In genomic region chr10:5600123-5600522, GRCm38 (mm10) we compare ENCODE assay signal across 7 mouse cellular contexts. TPM values are rescaled to one million over a fixed set of nuclear protein-coding genes. Genes with fewer than 3 reads are reported as not detected.
DNase-seq lines count a peak whose midpoint lies in the region; ATAC-seq and TF ChIP-seq lines count a peak whose summit lies in the region.

No protein-coding gene starts in this region.

- TF ChIP-seq CTCF in bone marrow, adult 2 months (IDR thresholded peaks at IDR 0.05; ENCODE audit: control insufficient read depth, insufficient read depth, low read length), result peak; percentile 8; the same call in 1 of the 2 replicates

- no peak overlapping the region for H3K4me3 ChIP-seq in bone marrow, adult 2 months (replicated peaks; ENCODE audit: control insufficient read depth, low read depth, low read length)
- no peak overlapping the region for H3K4me3 ChIP-seq in embryonic facial prominence, embryonic 14.5 days (ENCODE audit: low read depth, low read length)
- H3K4me3 ChIP-seq in hindbrain, embryonic 10.5 days, result no peak overlapping the region
- H3K4me3 ChIP-seq in lung, embryonic 16.5 days (ENCODE audit: low read length), result no peak overlapping the region

- H3K27ac ChIP-seq in bone marrow, adult 2 months (ENCODE audit: control insufficient read depth, insufficient read depth, low read depth, low read length, poor library complexity), result no peak overlapping the region
- no peak overlapping the region for H3K27ac ChIP-seq in embryonic facial prominence, embryonic 14.5 days (replicated peaks; ENCODE audit: low read depth, low read length)
- no peak overlapping the region for H3K27ac ChIP-seq in hindbrain, embryonic 10.5 days
- H3K27ac ChIP-seq in lung, embryonic 16.5 days (ENCODE audit: low read length), result no peak overlapping the region

- no peaks in the 10 kb centered on the region for H3K9me3 ChIP-seq in embryonic facial prominence, embryonic 14.5 days (ENCODE audit: control insufficient read depth, low read length)
- no peaks in the 10 kb centered on the region for H3K9me3 ChIP-seq in hindbrain, embryonic 10.5 days
- H3K9me3 ChIP-seq in lung, embryonic 16.5 days (ENCODE audit: control insufficient read depth, low read length), result no peaks in the 10 kb centered on the region

- H3K4me2 ChIP-seq in embryonic facial prominence, embryonic 14.5 days (ENCODE audit: low read depth, low read length), result no peak overlapping the region
- H3K4me2 ChIP-seq in lung, embryonic 16.5 days (ENCODE audit: low read depth, low read length), result no peak overlapping the region

- no peaks in the 10 kb centered on the region for H3K27me3 ChIP-seq in embryonic facial prominence, embryonic 14.5 days (replicated peaks; ENCODE audit: control insufficient read depth, insufficient read depth, low read length)
- H3K27me3 ChIP-seq in hindbrain, embryonic 10.5 days (ENCODE audit: insufficient read depth, poor library complexity, severe bottlenecking), result no peaks in the 10 kb centered on the region
- H3K27me3 ChIP-seq in lung, embryonic 16.5 days (ENCODE audit: control insufficient read depth, insufficient read depth, low read depth, low read length), result no peaks in the 10 kb centered on the region

- H3K4me1 ChIP-seq in bone marrow, adult 2 months (ENCODE audit: control insufficient read depth, insufficient read depth, low read length), result no peaks in the 10 kb centered on the region; the same call in 1 of the 2 replicates
- H3K4me1 ChIP-seq in embryonic facial prominence, embryonic 14.5 days (ENCODE audit: control insufficient read depth, insufficient read depth, low read length), result no peaks in the 10 kb centered on the region
- H3K4me1 ChIP-seq in hindbrain, embryonic 10.5 days (replicated peaks), result no peaks in the 10 kb centered on the region
- no peaks in the 10 kb centered on the region for H3K4me1 ChIP-seq in lung, embryonic 16.5 days (replicated peaks; ENCODE audit: control insufficient read depth, insufficient read depth, low read length)

- no peaks in the 10 kb centered on the region for H3K36me3 ChIP-seq in embryonic facial prominence, embryonic 14.5 days (ENCODE audit: control insufficient read depth, insufficient read depth, low read length)
- no peaks in the 10 kb centered on the region for H3K36me3 ChIP-seq in hindbrain, embryonic 10.5 days
- H3K36me3 ChIP-seq in lung, embryonic 16.5 days (ENCODE audit: control insufficient read depth, insufficient read depth, low read length), result no peaks in the 10 kb centered on the region

- ATAC-seq in embryonic facial prominence, embryonic 14.5 days (ENCODE audit: low read depth), result peak; percentile 75
- 0 out of 2 replicates have a peak, but pooled peaks have one; percentile 20 for ATAC-seq in lung, embryonic 16.5 days (ENCODE audit: low read depth)

- TF ChIP-seq POLR2A in bone marrow, adult 2 months (IDR thresholded peaks at IDR 0.05; ENCODE audit: borderline replicate concordance, control insufficient read depth, low read depth, low read length), result no peak

- DNase-seq in MN1 (ENCODE audit: low spot score), result peak; percentile 83
- DNase-seq in embryonic facial prominence, embryonic 14.5 days (ENCODE audit: low spot score), result peak; percentile 69
- DNase-seq in hindbrain, embryonic 10.5 days (ENCODE audit: low spot score), result peak; percentile 51
- DNase-seq in layer of hippocampus, adult 18-20 months (ENCODE audit: low spot score in 2 of 2), result peak; percentile 62 to 89
- peak; percentile 92 for DNase-seq in retina, embryonic 14.5 days (ENCODE audit: low spot score)

- no peak overlapping the region for H3K9ac ChIP-seq in embryonic facial prominence, embryonic 14.5 days (ENCODE audit: low read depth, low read length)
- no peak overlapping the region for H3K9ac ChIP-seq in lung, embryonic 16.5 days (ENCODE audit: low read length)

- 11% methylated on average over 7 of the region's 7 CpGs for WGBS in bone marrow, adult 2 months
- WGBS in embryonic facial prominence, embryonic 14.5 days, result 18% methylated on average over 7 of the region's 7 CpGs
- WGBS in hindbrain, embryonic 10.5 days, result 23% methylated on average over 7 of the region's 7 CpGs
- 18% methylated on average over 7 of the region's 7 CpGs for WGBS in lung, embryonic 16.5 days

RNA-seq across cellular contexts. Expression of gene Myct1, which starts 6.5 kb away (rescaled TPM):
- polyA plus RNA-seq in bone marrow, adult 2 months (2011; ENCODE audit: insufficient read depth, insufficient read length, low replicate concordance, missing spikeins), result 3.6 and 5.8 TPM in 2 replicates
- polyA plus RNA-seq in embryonic facial prominence, embryonic 14.5 days (2014; fragmentation: Nextera tagmentation; extraction: Ambion mirVana), result 4.8 and 5.5 TPM in 2 replicates
- polyA plus RNA-seq in hindbrain, embryonic 10.5 days (2016; fragmentation: Nextera tagmentation; extraction: Ambion mirVana), result 1.5 and 2.2 TPM in 2 replicates
- total RNA-seq in layer of hippocampus, adult 18-20 months (2021), result under 1 TPM; 0.15 to 0.25 TPM
- polyA plus RNA-seq in lung, embryonic 16.5 days (2015; fragmentation: Nextera tagmentation; extraction: Ambion mirVana), result 11.1 and 11.5 TPM in 2 replicates

RNA-seq across cellular contexts. Expression of gene Vip, which starts 38.9 kb away (rescaled TPM):
- not detected in 2 replicates for polyA plus RNA-seq in bone marrow, adult 2 months (2011; ENCODE audit: insufficient read depth, insufficient read length, low replicate concordance, missing spikeins)
- 2.7 and 3.2 TPM in 2 replicates for polyA plus RNA-seq in embryonic facial prominence, embryonic 14.5 days (2014; fragmentation: Nextera tagmentation; extraction: Ambion mirVana)
- polyA plus RNA-seq in hindbrain, embryonic 10.5 days (2016; fragmentation: Nextera tagmentation; extraction: Ambion mirVana), result 0.24 and 0.90 TPM in 2 replicates
- total RNA-seq in layer of hippocampus, adult 18-20 months (2021), result 10 to 100 TPM; 14.0 to 18.6 TPM
- polyA plus RNA-seq in lung, embryonic 16.5 days (2015; fragmentation: Nextera tagmentation; extraction: Ambion mirVana), result 0.54 and 0.93 TPM in 2 replicates

RNA-seq across cellular contexts. Expression of gene Syne1, which starts 48.8 kb away (rescaled TPM):
- 16.3 and 67.1 TPM in 2 replicates for polyA plus RNA-seq in bone marrow, adult 2 months (2011; ENCODE audit: insufficient read depth, insufficient read length, low replicate concordance, missing spikeins)
- polyA plus RNA-seq in embryonic facial prominence, embryonic 14.5 days (2014; fragmentation: Nextera tagmentation; extraction: Ambion mirVana), result 14.1 and 14.4 TPM in 2 replicates
- 2.7 and 3.2 TPM in 2 replicates for polyA plus RNA-seq in hindbrain, embryonic 10.5 days (2016; fragmentation: Nextera tagmentation; extraction: Ambion mirVana)
- total RNA-seq in layer of hippocampus, adult 18-20 months (2021), result 100 to 1,000 TPM; 296 to 313 TPM
- 4.3 and 4.7 TPM in 2 replicates for polyA plus RNA-seq in lung, embryonic 16.5 days (2015; fragmentation: Nextera tagmentation; extraction: Ambion mirVana)
